Comparison of ENCODE assay signal across 8 mouse cellular contexts in genomic region chr4:149586044-149586782, GRCm38 (mm10). TPM values are rescaled to one million over a fixed set of nuclear protein-coding genes. Genes with fewer than 3 reads are reported as not detected.
DNase-seq lines count a peak whose midpoint lies in the region; ATAC-seq and TF ChIP-seq lines count a peak whose summit lies in the region.

Gene Clstn1 (plus strand): TSS chr4:149586468.

- H3K4me2 ChIP-seq in embryonic facial prominence, embryonic 14.5 days (ENCODE audit: low read depth, low read length): peak within 1 kb of the TSS; percentile 98
- peak within 1 kb of the TSS; percentile 88 for H3K4me2 ChIP-seq in myocyte (ENCODE audit: low read depth)

- H3K4me1 ChIP-seq in embryonic facial prominence, embryonic 14.5 days (ENCODE audit: control insufficient read depth, insufficient read depth, low read length): peaks cover 7% of the 10 kb centered on the region
- H3K4me1 ChIP-seq in heart, embryonic 10.5 days: peaks cover 27% of the 10 kb centered on the region

- peak; percentile 88 for ATAC-seq in embryonic facial prominence, embryonic 14.5 days (ENCODE audit: low read depth)

- DNase-seq in B cell, adult 2 months: peak; percentile 12 to 31
- DNase-seq in adrenal gland, postnatal 14 days: peak; percentile 77
- DNase-seq in embryonic facial prominence, embryonic 14.5 days (ENCODE audit: low spot score): peak; percentile 83
- DNase-seq in heart, embryonic 10.5 days (ENCODE audit: low spot score): no peak
- peak; percentile 38 for DNase-seq in kidney, adult 9 months
- DNase-seq in liver: peak; percentile 48
- peak; percentile 27 to 31 for DNase-seq in thymus, postnatal 36 days

- no peaks in the 10 kb centered on the region for H3K36me3 ChIP-seq in embryonic facial prominence, embryonic 14.5 days (ENCODE audit: control insufficient read depth, insufficient read depth, low read length)
- no peaks in the 10 kb centered on the region for H3K36me3 ChIP-seq in heart, embryonic 10.5 days
- H3K36me3 ChIP-seq in myocyte (ENCODE audit: control insufficient read depth, insufficient read depth): no peaks in the 10 kb centered on the region

- peak; percentile 83 for TF ChIP-seq POLR2A in myocyte (IDR thresholded peaks at IDR 0.05; ENCODE audit: insufficient read length, low read depth)

- peaks cover 20% of the 10 kb centered on the region for H3K27me3 ChIP-seq in embryonic facial prominence, embryonic 14.5 days (replicated peaks; ENCODE audit: control insufficient read depth, insufficient read depth, low read length)
- H3K27me3 ChIP-seq in heart, embryonic 10.5 days (ENCODE audit: insufficient read depth, poor library complexity, severe bottlenecking): peaks cover 74% of the 10 kb centered on the region
- H3K27me3 ChIP-seq in myocyte (ENCODE audit: control insufficient read depth, insufficient read depth, insufficient read length): peaks cover 5% of the 10 kb centered on the region

- peak within 1 kb of the TSS; percentile 95 for H3K9ac ChIP-seq in embryonic facial prominence, embryonic 14.5 days (ENCODE audit: low read depth, low read length)

- H3K4me3 ChIP-seq in embryonic facial prominence, embryonic 14.5 days (ENCODE audit: low read depth, low read length): peak within 1 kb of the TSS; percentile 85
- peak within 1 kb of the TSS; percentile 95 for H3K4me3 ChIP-seq in heart, embryonic 10.5 days
- H3K4me3 ChIP-seq in myocyte: peak within 1 kb of the TSS; percentile 55

- H3ac ChIP-seq in myocyte (ENCODE audit: control insufficient read depth, insufficient read length): peak within 1 kb of the TSS; percentile 72

- peaks cover 22% of the 10 kb centered on the region for H3K79me2 ChIP-seq in myocyte (ENCODE audit: control insufficient read depth, insufficient read depth)

- WGBS in embryonic facial prominence, embryonic 14.5 days: 1% methylated on average over 21 of the region's 103 CpGs
- under 1% methylated on average over 61 of the region's 103 CpGs for WGBS in heart, embryonic 10.5 days

- H3K9me3 ChIP-seq in embryonic facial prominence, embryonic 14.5 days (ENCODE audit: control insufficient read depth, low read length): 0 out of 2 replicates have a peak, but pooled peaks cover under 1% of the 10 kb centered on the region
- no peaks in the 10 kb centered on the region for H3K9me3 ChIP-seq in heart, embryonic 10.5 days

- no peak within 1 kb of the TSS; the same call in 1 of the 2 replicates for H3K27ac ChIP-seq in embryonic facial prominence, embryonic 14.5 days (replicated peaks; ENCODE audit: low read depth, low read length)
- peak within 1 kb of the TSS; percentile 92 for H3K27ac ChIP-seq in heart, embryonic 10.5 days

TF ChIP-seq in myocyte, 11 proteins besides CTCF, POLR2A, EP300 and RAD21:
- TF ChIP-seq POLR2AphosphoS2 (IDR thresholded peaks at IDR 0.05; ENCODE audit: insufficient read length, low read depth) (peak; percentile 42), TCF12 (IDR thresholded peaks at IDR 0.05; ENCODE audit: insufficient read depth, poor library complexity, severe bottlenecking) (no peak)

RNA-seq across cellular contexts. Expression of gene Clstn1, which starts in this region (rescaled TPM):
- 69.1 and 76.7 TPM in 2 replicates for total RNA-seq in adrenal gland, postnatal 14 days (2021)
- 51.4 and 52.0 TPM in 2 replicates for polyA plus RNA-seq in embryonic facial prominence, embryonic 14.5 days (2014; fragmentation: Nextera tagmentation; extraction: Ambion mirVana)
- 19.1 and 23.3 TPM in 2 replicates for polyA plus RNA-seq in heart, embryonic 10.5 days (2016; fragmentation: Nextera tagmentation; extraction: Ambion mirVana)
- 52.1 TPM for polyA plus RNA-seq in myocyte (2012; fragmentation: generic; extraction: Trizol)
